Mouse (Mus musculus) CD4-positive, CD25-positive, alpha-beta regulatory T cell, adult 2 months (primary cell): ENCODE measurements around the gene Zfp64.
A peak's percentile ranks its signal among the peaks of the same experiment; 100 is the strongest.

Source experiments
- DNase-seq: peaks from one replicate; pipeline ENCODE4 v3.0.0-alpha.2; 2012; ENCODE audit warnings: low read depth, low spot score

The Zfp64 gene

GRCm38 (mm10) chr2:168948506-168948905, 6.9 kb downstream of the Zfp64 start:
- DNase-seq = no peak

DNA sequence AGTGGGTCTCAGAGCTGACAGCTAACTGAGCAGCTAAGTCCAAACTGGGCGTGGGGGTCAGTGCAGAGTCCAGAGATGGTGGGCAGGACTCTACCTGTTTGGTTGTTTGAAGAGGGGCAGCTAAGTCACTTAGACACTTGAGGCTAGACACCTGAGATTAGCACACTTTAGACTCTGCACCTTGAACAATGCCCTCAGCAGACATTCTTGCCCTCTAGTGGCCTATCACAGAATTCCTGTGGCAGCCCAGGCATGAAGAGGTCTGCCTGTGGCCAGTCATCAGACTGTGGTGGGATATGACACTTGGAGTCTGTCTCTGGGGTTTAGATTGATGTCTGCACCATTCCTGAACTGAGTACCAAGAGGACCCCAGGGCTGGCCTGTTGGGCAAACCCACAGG, 7.7 kb downstream of the Zfp64 start:
- DNase-seq = no peak

- DNase-seq = no peak
Observed at GRCm38 (mm10) chr2:168944011-168944410, 11.4 kb downstream of the Zfp64 start.

DNA sequence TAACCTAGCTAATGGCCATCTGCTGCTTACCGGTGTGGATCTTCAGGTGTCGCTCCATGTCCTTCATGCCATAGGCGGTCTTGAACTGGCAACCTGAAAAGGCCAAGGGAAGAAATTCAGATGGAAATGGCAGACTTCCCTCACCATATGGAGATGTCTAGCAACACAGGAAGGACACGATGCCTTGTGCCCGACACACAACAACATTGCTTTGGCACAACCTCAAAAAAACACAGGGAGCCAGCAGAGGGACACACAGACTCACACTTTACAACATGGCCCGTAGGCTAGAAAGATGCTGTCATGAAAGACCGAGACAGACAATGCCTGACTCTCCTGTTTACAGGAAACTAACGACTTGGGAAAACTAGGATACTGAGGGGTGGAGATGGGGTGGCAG, 15.4 kb downstream of the Zfp64 start:
- no peak for DNase-seq

GRCm38 (mm10) chr2:168939261-168939933, 16.0 kb downstream of the Zfp64 start:
- DNase-seq = no peak

GRCm38 (mm10) chr2:168936896-168937295, 18.5 kb downstream of the Zfp64 start:
- DNase-seq = peak; percentile 22

GRCm38 (mm10) chr2:168935165-168935564, 20.2 kb downstream of the Zfp64 start:
- DNase-seq = no peak

GRCm38 (mm10) chr2:168931686-168932085, 23.7 kb downstream of the Zfp64 start:
- no peak for DNase-seq

DNA sequence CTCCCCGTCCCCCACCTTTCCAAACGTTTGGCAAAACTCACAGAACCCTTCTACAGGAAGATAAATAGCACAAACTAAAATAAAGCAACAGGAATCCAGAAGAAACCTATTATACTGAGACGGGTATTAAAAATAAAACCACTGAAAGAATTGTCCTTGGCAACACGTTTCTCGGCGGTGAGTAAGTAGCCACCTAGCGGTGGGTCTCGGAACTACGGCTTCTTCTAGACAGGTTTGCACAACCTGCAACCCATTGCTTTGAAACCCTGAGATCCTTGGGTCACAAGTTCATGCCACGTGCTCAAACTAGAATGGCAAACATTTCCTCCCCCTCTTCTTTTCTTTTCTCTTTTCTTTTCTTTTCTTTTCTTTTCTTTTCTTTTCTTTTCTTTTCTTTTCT, 25.7 kb downstream of the Zfp64 start:
- peak; percentile 80 for DNase-seq

DNA sequence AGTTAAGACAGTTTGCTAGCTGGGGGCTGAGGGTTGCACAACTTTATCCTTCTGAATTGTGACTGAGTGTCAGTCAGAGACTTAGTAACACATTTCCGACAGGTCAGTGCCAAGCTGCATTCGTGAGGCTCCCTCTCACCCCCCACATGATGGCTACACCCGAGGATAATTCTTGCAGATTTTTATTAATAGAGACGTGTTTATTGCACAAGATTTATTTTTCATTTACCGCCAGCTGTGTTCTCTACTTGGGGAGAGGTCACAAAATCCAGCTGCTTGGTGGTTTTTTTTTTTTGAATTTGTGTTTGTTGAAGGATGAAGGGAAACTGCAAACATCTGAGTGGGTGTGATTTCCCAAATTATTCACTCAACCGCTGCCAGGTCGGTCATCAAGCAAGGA, 28.0 kb downstream of the Zfp64 start:
- no peak for DNase-seq

DNA sequence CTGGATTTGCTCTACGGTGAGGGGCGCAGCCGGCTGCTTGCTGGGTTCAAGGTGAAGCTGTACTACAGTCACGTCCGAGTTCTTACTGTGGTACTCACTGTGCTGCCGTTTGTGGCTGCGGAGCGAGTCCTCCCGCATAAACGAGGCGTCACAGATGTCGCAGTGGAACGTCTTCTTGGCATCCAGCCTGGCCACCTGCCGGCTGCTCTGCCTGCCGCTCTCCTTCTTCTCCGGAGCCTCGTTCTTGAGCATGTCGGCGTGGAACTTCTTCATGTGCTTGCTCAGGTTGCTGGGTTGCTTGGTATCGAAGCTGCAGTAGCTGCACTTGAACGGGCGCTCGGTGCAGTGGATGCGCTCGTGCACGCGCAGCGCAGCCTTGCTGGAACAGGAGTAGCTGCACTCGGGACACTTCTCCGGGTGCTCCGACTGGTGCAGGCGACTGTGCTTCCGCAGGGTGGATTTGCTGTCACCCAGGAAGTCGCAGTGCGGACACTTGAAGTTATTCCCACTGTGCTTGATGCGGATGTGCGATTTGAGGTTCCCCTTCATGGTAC, 29.1 kb downstream of the Zfp64 start:
- no peak for DNase-seq

GRCm38 (mm10) chr2:168923706-168924105, 31.7 kb downstream of the Zfp64 start:
- DNase-seq = no peak

- DNase-seq = no peak
Observed at GRCm38 (mm10) chr2:168922466-168922865, 32.9 kb downstream of the Zfp64 start.

- DNase-seq = no peak
Observed at GRCm38 (mm10) chr2:168920007-168920406, 35.4 kb downstream of the Zfp64 start.

GRCm38 (mm10) chr2:168912901-168913721, 42.3 kb downstream of the Zfp64 start:
- DNase-seq = peak; percentile 40

GRCm38 (mm10) chr2:168912051-168912891, 43.1 kb downstream of the Zfp64 start:
- peak; percentile 13 for DNase-seq

DNA sequence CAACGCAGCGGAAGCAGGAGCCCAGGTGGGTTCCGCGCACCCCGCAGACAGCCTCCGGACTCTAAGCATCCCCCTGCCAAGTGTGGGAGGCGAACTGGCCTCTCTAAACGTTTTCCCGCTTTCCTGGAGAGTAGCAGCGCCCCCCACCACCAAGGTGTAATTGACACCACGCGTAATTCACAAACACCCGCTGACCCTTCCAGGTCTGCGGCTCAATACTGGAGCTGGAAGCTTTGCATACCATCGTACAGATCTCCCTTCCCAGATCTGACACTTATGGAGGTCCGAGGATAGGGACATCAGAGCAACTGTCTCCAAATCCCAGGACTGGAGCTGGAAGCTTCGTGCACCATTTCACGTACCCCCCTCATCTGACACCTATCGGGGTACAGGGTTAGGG, 43.9 kb downstream of the Zfp64 start:
- no peak for DNase-seq

GRCm38 (mm10) chr2:168906022-168906421, 49.4 kb downstream of the Zfp64 start:
- no peak for DNase-seq

GRCm38 (mm10) chr2:168904846-168905245, 50.5 kb downstream of the Zfp64 start:
- peak; percentile 45 for DNase-seq

- peak; percentile 82 for DNase-seq
Observed at GRCm38 (mm10) chr2:168904188-168904587, 51.2 kb downstream of the Zfp64 start.

DNA sequence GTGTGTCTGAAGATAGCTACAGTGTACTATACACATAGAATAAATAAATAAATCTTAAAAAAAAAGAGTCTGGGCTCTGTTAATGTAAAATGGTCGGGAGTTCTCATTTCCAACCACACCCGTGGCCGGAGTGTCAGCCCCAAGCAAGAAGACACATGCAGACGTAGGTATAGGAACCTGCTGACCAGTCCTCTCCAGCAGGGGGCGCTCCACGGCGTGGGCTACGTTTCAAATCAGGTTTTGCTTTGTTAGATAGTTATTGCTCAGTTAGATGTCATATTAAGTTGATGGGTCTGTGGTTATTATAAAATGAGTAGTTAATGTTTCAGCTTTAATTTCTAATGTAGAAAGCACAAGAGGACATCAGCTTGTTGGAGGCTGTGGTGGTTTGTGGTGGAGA, 52.8 kb downstream of the Zfp64 start:
- DNase-seq = peak; percentile 78

GRCm38 (mm10) chr2:168897906-168898305, 57.5 kb downstream of the Zfp64 start:
- no peak for DNase-seq
